Mouse (Mus musculus): Measurements from ENCODE around the gene Serpina1b. TPM values are rescaled to one million over a fixed set of nuclear protein-coding genes. Genes with fewer than 3 reads are reported as not detected.
"Not testable (repeated sequence)": the region's sequence is repeated elsewhere in the genome, so short reads cannot be mapped to it uniquely, and the experiment has no call there.

Serpina1b gene
- 59.9 and 63.5 TPM in 2 replicates for polyA plus RNA-seq (2015; fragmentation: Nextera tagmentation; extraction: Ambion mirVana)

DNA sequence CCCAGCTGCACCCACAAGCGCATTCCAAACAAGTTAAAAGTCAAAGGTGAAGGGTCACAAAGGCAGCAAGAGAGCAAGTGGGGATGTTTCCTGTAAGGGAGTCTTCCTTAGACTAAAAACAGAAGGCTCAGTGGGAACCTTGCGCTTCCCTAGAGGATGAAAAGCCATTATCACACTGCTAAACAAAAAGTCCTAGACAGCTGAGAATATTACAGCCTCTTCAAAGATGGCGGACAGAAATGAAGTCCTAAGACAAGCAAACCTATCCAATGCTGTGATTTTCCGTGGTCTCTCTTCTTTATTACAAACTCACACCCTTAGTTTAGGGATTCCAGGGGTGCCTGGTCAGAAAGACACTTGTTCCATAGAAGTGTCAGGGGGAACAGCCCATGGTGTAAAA, at the start of gene Serpina1b:
Gene Serpina1b (minus strand): TSS at position 101 of the 400 bp plus-strand sequence.
- H3K9ac ChIP-seq; H3K36me3 ChIP-seq; H3K4me1 ChIP-seq (replicated peaks); H3K4me2 ChIP-seq (replicated peaks); H3K9me3 ChIP-seq; H3K27ac ChIP-seq; ATAC-seq; H3K4me3 ChIP-seq (replicated peaks); H3K27me3 ChIP-seq (replicated peaks): not testable (repeated sequence)
- WGBS: 78% methylated on average over 4 of the region's 4 CpGs

- H3K36me3 ChIP-seq; H3K27ac ChIP-seq; H3K9ac ChIP-seq; H3K4me3 ChIP-seq (replicated peaks); ATAC-seq; H3K27me3 ChIP-seq (replicated peaks); H3K9me3 ChIP-seq; H3K4me2 ChIP-seq (replicated peaks); H3K4me1 ChIP-seq (replicated peaks): not testable (repeated sequence)
- WGBS: 54% methylated on average over 1 of the region's 1 CpGs
Observed at GRCm38 (mm10) chr12:103866873-103867272, 36.7 kb upstream of the Serpina1b start.

DNA sequence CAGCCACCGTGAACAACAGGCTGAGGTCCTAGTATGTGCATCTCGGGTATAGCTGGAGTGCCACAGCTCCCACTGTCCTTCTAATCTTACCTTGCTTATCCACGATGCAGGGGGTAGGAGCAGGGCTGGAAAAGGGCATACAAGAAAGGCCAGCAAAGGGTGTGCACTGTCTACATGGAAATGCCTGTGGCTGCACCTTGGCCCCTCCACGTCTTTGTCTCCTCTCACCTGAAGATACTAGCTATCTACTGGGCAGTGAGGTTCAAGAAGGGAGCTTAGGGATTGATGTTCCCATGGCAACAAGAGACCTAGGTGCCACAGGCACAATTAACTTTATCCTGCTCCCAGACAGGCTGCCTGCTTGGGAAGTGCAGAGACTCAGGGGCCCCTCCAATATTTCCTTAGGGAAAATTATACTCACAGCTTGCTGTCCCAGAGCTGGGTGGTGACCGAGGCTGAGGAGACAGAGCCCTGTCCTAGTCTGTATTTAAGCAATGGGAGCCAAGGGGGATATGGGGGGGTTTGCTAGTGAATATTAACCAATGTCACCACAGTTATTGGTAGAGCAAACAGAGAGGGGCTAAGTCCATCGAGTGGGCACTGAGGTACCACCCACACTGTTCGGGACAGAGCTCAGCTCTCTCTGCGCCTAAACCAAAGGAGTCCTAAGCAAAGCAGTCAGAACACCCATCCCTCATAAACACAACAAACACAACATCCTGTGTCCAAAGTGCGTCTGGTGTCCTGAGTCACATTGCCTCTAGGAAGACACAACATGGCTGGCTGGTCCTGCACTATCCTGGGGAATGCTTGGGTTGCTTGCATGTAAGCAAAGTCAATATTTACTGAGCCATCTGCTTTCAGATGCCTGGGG, 33.2 kb upstream of the Serpina1b start, which contains the start of gene Serpina1a:
Gene Serpina1a (minus strand): TSS at position 462 of the 874 bp plus-strand sequence.
- not testable (repeated sequence) for H3K4me1 ChIP-seq (replicated peaks); H3K9ac ChIP-seq; H3K27me3 ChIP-seq (replicated peaks); H3K4me2 ChIP-seq (replicated peaks); H3K4me3 ChIP-seq (replicated peaks); H3K36me3 ChIP-seq; H3K27ac ChIP-seq; H3K9me3 ChIP-seq
- 60% methylated on average over 9 of the region's 9 CpGs for WGBS
- ATAC-seq: peak; percentile 82

DNA sequence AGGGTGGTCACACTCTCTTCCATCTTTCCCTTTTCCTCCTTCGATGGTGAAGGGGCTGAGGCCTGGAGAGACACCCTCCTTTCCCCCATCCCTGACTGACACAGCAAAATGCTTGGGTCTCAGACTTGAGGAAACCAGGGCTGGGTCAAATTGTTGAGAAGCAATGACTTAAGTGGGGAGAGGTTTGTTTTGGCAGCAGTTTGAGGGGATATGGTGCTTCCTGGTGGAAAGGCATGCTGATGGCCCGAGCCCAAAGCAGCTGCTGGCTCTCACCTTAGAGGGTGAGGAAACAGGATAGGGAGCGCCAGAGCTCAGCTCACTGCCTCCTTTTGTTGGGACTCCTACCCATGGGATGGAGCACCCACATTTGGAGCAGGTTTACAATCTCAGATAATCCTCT, 30.8 kb upstream of the Serpina1b start:
- H3K27ac ChIP-seq: no peak overlapping the region
- H3K27me3 ChIP-seq (replicated peaks): no peaks in the 10 kb centered on the region
- 90% methylated on average over 3 of the region's 3 CpGs for WGBS
- H3K4me3 ChIP-seq (replicated peaks): no peak overlapping the region
- no peak overlapping the region for H3K4me2 ChIP-seq (replicated peaks)
- no peaks in the 10 kb centered on the region for H3K36me3 ChIP-seq
- H3K9ac ChIP-seq: no peak overlapping the region
- H3K4me1 ChIP-seq (replicated peaks): no peaks in the 10 kb centered on the region
- no peaks in the 10 kb centered on the region for H3K9me3 ChIP-seq
- ATAC-seq: no peak

DNA sequence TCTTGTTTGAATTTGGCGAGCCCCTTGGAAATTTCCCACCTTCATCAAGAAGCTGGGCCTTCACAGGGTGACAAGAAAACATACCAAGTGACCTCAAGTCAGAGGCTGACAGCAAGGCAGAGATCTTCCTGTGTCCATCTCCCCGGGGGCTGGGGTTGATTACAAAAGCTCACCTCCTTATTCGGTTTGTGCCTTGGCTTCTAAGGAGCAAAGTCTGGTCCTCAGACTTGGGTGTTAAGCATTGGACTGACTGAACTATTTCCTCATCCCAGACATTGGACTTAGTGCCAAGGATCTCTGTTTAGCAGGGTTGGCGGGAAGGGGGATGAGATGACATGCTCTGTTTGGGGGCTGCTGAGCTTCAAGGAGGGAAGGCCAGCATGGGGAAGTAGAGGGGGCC, 30.4 kb upstream of the Serpina1b start:
- H3K36me3 ChIP-seq; H3K4me2 ChIP-seq (replicated peaks); H3K4me3 ChIP-seq (replicated peaks); H3K4me1 ChIP-seq (replicated peaks); H3K9ac ChIP-seq; H3K9me3 ChIP-seq; H3K27me3 ChIP-seq (replicated peaks); H3K27ac ChIP-seq; ATAC-seq: not testable (repeated sequence)
- WGBS: 74% methylated on average over 3 of the region's 4 CpGs

DNA sequence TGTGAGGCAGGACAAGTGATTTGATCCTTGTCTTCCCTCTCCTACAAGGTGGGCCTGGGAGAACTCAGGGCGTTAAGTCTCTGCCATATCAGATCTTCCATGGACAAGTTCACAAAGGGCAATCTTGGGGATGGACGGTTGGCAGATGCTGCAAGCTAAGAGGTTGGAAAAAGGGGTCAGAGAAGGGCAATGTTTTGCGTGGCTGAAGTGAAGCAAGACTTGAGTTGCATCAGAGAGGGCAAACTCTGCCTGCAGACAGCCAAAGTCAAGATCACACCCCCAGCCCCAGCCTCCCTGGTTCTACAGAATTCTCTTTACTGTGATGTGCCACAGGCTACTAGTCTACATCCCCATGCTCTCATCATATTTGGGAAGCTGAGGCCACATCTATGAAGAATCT, 29.4 kb upstream of the Serpina1b start:
- not testable (repeated sequence) for ATAC-seq; H3K27me3 ChIP-seq (replicated peaks); H3K4me2 ChIP-seq (replicated peaks); H3K27ac ChIP-seq; H3K9me3 ChIP-seq; H3K9ac ChIP-seq; H3K4me1 ChIP-seq (replicated peaks); H3K36me3 ChIP-seq; H3K4me3 ChIP-seq (replicated peaks)
- 80% methylated on average over 3 of the region's 3 CpGs for WGBS

DNA sequence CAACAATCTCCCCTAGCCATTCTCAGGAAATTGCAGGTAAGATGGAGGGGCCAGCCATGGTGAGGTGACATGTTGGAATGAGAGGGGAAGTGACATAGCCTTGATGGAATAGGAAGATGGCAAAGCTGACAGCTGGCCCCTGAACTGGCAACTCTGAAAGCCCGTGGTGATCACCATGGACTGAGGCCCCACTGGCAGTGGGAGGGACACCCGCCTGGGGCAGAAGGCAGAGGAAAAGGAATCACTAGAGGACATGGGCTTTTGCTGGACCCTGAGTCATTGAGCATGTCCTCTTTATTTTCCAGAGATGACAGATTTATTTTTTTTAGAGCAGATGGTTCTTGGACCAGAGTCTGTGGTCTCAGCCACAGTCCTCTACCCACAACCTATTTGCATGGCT, 22.9 kb upstream of the Serpina1b start:
- WGBS: 87% methylated on average over 2 of the region's 2 CpGs
- not testable (repeated sequence) for H3K27me3 ChIP-seq (replicated peaks); H3K27ac ChIP-seq; H3K4me3 ChIP-seq (replicated peaks); H3K4me1 ChIP-seq (replicated peaks); H3K4me2 ChIP-seq (replicated peaks); H3K9me3 ChIP-seq; H3K9ac ChIP-seq; ATAC-seq; H3K36me3 ChIP-seq

DNA sequence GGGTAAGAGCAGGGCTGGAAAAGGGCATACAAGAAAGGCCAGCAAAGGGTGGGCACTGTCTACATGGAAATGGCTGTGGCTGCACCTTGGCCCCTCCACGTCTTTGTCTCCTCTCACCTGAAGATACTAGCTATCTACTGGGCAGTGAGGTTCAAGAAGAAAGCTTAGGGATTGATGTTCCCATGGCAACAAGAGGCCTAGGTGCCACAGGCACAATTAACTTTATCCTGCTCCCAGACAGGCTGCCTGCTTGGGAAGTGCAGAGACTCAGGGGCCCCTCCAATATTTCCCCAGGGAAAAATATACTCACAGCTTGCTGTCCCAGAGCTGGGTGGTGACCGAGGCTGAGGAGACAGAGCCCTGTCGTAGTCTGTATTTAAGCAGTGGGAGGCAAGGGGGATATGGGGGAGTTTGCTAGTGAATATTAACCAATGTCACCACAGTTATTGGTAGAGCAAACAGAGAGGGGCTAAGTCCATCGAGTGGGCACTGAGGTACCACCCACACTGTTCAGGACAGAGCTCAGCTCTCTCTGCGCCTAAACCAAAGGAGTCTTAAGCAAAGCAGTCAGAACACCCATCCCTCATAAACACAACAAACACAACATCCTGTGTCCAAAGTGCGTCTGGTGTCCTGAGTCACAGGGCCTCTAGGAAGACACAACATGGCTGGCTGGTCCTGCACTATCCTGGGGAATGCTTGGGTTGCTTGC, 2.4 kb downstream of the Serpina1b start:
- not testable (repeated sequence) for H3K36me3 ChIP-seq; H3K9ac ChIP-seq; H3K27me3 ChIP-seq (replicated peaks); H3K9me3 ChIP-seq; H3K4me1 ChIP-seq (replicated peaks)
- peak; percentile 89 for ATAC-seq
- WGBS: 58% methylated on average over 6 of the region's 6 CpGs
- Histone ChIP-seq H3K4me3 (replicated peaks) (peak overlapping the region; percentile 12; the same call in 1 of the 2 replicates), H3K4me2 (replicated peaks) (peak overlapping the region; percentile 31), H3K27ac (peak overlapping the region; percentile 56; the same call in 1 of the 2 replicates)

- H3K27ac ChIP-seq; H3K27me3 ChIP-seq (replicated peaks); ATAC-seq; H3K4me1 ChIP-seq (replicated peaks); H3K4me2 ChIP-seq (replicated peaks); H3K4me3 ChIP-seq (replicated peaks); H3K36me3 ChIP-seq; H3K9ac ChIP-seq; H3K9me3 ChIP-seq: not testable (repeated sequence)
- 76% methylated on average over 5 of the region's 5 CpGs for WGBS
Observed at GRCm38 (mm10) chr12:103823826-103824225, 6.3 kb downstream of the Serpina1b start.

- not testable (repeated sequence) for H3K27me3 ChIP-seq (replicated peaks); H3K36me3 ChIP-seq; H3K27ac ChIP-seq; H3K4me3 ChIP-seq (replicated peaks); H3K4me2 ChIP-seq (replicated peaks); H3K9ac ChIP-seq; H3K4me1 ChIP-seq (replicated peaks); H3K9me3 ChIP-seq
- WGBS: 62% methylated on average over 6 of the region's 6 CpGs
- peak; percentile 55; the same call in 1 of the 2 replicates for ATAC-seq
Observed at GRCm38 (mm10) chr12:103773246-103773851, 56.8 kb downstream of the Serpina1b start, which contains the start of gene Serpina1d. TSS of gene Serpina1d (minus strand) at chr12:103773592.

GRCm38 (mm10) chr12:103770597-103770996, 59.6 kb downstream of the Serpina1b start:
- not testable (repeated sequence) for H3K36me3 ChIP-seq; ATAC-seq; H3K27me3 ChIP-seq (replicated peaks); H3K4me2 ChIP-seq (replicated peaks); H3K27ac ChIP-seq; H3K9me3 ChIP-seq; H3K4me3 ChIP-seq (replicated peaks); H3K9ac ChIP-seq; H3K4me1 ChIP-seq (replicated peaks)
- 80% methylated on average over 1 of the region's 1 CpGs for WGBS

- not testable (repeated sequence) for H3K36me3 ChIP-seq; H3K27me3 ChIP-seq (replicated peaks); H3K4me1 ChIP-seq (replicated peaks); H3K9ac ChIP-seq; H3K4me2 ChIP-seq (replicated peaks); H3K4me3 ChIP-seq (replicated peaks); H3K27ac ChIP-seq; ATAC-seq; H3K9me3 ChIP-seq
- 81% methylated on average over 3 of the region's 3 CpGs for WGBS
Observed at GRCm38 (mm10) chr12:103763083-103763482, 67.1 kb downstream of the Serpina1b start.

Measured in intestine, embryonic 15.5 days (tissue).